Mouse (Mus musculus): ENCODE results near the gene Lcn11. TPM values are rescaled to one million over a fixed set of nuclear protein-coding genes. Genes with fewer than 3 reads are reported as not detected.

Gene Lcn11
- polyA plus RNA-seq, 1 experiment from 2014 or later = not detected

DNA sequence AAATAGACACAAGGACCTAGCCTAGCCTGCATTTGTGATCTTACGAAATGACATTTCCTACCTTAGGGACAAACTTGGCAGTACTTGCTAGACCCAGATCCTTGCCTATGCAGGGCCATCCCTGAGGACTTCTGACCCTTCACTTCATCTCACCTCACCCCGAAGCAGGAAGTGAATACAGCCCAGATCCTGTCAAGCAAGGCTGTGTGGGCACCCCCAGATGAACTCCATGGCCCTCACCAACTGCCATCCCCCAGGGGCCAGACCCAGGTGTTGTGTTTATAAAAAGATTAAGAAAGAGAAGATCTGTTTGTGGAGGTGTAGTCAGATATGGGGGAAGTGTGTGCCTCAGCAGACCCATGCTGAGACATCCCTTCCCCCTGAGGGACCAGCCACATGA, 2.2 kb upstream of the Lcn11 start:
- Histone ChIP-seq H3K36me3 (ENCODE audit: control insufficient read depth, insufficient read depth, low read length) (no peaks in the 10 kb centered on the region), H3K4me1 (ENCODE audit: control insufficient read depth, insufficient read depth, low read length) (no peaks in the 10 kb centered on the region), H3K9me3 (replicated peaks; ENCODE audit: control insufficient read depth, low read length) (no peaks in the 10 kb centered on the region), H3K4me3 (replicated peaks; ENCODE audit: low read length) (no peak overlapping the region), H3K27me3 (ENCODE audit: control insufficient read depth, insufficient read depth, low read length) (no peaks in the 10 kb centered on the region), H3K4me2 (ENCODE audit: low read depth, low read length) (no peak overlapping the region), H3K27ac (ENCODE audit: low read length) (no peak overlapping the region), H3K9ac (ENCODE audit: low read length) (no peak overlapping the region)
- 76% methylated on average over 2 of the region's 2 CpGs for WGBS
- ATAC-seq (ENCODE audit: insufficient read depth, low FRiP score) = no peak

DNA sequence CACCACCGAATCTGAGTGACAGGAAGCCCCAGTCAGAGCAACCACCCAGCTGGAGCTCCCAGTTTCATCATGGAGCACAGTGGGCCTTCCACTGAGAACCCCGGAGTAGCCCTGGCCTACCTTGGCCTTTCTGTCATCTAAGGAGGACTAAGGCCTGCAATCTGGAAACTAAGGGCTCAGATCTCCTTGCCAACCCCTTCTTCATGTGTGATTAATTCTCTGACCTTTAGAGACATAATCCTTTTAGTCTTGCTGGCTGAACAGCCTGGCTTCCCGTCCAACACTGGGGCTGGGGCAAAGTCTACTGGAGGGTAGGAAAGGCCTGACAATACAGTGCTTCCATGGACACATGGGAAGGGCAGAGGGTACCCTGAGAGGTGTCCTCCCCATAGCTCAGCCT, 826 bp upstream of the Lcn11 start:
- ATAC-seq (ENCODE audit: insufficient read depth, low FRiP score) = no peak
- H3K27ac ChIP-seq (ENCODE audit: low read length) = no peak overlapping the region
- WGBS = 62% methylated on average over 3 of the region's 3 CpGs

GRCm38 (mm10) chr2:25779076-25779475, 2.3 kb downstream of the Lcn11 start:
- WGBS = 85% methylated on average over 9 of the region's 9 CpGs

More for the DNA sequence above, 826 bp upstream of the Lcn11 start:
- Histone ChIP-seq H3K4me1 (ENCODE audit: control insufficient read depth, insufficient read depth, low read length) (no peaks in the 10 kb centered on the region), H3K9ac (ENCODE audit: low read length) (no peak overlapping the region), H3K36me3 (ENCODE audit: control insufficient read depth, insufficient read depth, low read length) (no peaks in the 10 kb centered on the region), H3K4me3 (replicated peaks; ENCODE audit: low read length) (no peak overlapping the region), H3K27me3 (ENCODE audit: control insufficient read depth, insufficient read depth, low read length) (no peaks in the 10 kb centered on the region), H3K9me3 (replicated peaks; ENCODE audit: control insufficient read depth, low read length) (no peaks in the 10 kb centered on the region), H3K4me2 (ENCODE audit: low read depth, low read length) (no peak overlapping the region)

GRCm38 (mm10) chr2:25780921-25781320, 4.1 kb downstream of the Lcn11 start:
- no peak overlapping the region for H3K27ac ChIP-seq (ENCODE audit: low read length)
- H3K4me3 ChIP-seq (replicated peaks; ENCODE audit: low read length) = no peak overlapping the region
- no peaks in the 10 kb centered on the region for H3K4me1 ChIP-seq (ENCODE audit: control insufficient read depth, insufficient read depth, low read length)
- WGBS = 29% methylated on average over 4 of the region's 4 CpGs
- no peaks in the 10 kb centered on the region for H3K9me3 ChIP-seq (replicated peaks; ENCODE audit: control insufficient read depth, low read length)
- ATAC-seq (ENCODE audit: insufficient read depth, low FRiP score) = no peak
- no peaks in the 10 kb centered on the region for H3K27me3 ChIP-seq (ENCODE audit: control insufficient read depth, insufficient read depth, low read length)
- H3K4me2 ChIP-seq (ENCODE audit: low read depth, low read length) = no peak overlapping the region
- no peak overlapping the region for H3K9ac ChIP-seq (ENCODE audit: low read length)
- H3K36me3 ChIP-seq (ENCODE audit: control insufficient read depth, insufficient read depth, low read length) = no peaks in the 10 kb centered on the region

More at GRCm38 (mm10) chr2:25779076-25779475, 2.3 kb downstream of the Lcn11 start:
- ATAC-seq (ENCODE audit: insufficient read depth, low FRiP score) = no peak
- no peaks in the 10 kb centered on the region for H3K9me3 ChIP-seq (replicated peaks; ENCODE audit: control insufficient read depth, low read length)
- H3K27me3 ChIP-seq (ENCODE audit: control insufficient read depth, insufficient read depth, low read length) = no peaks in the 10 kb centered on the region
- no peak overlapping the region for H3K4me2 ChIP-seq (ENCODE audit: low read depth, low read length)
- no peak overlapping the region for H3K9ac ChIP-seq (ENCODE audit: low read length)
- no peaks in the 10 kb centered on the region for H3K4me1 ChIP-seq (ENCODE audit: control insufficient read depth, insufficient read depth, low read length)
- H3K36me3 ChIP-seq (ENCODE audit: control insufficient read depth, insufficient read depth, low read length) = no peaks in the 10 kb centered on the region
- no peak overlapping the region for H3K27ac ChIP-seq (ENCODE audit: low read length)
- H3K4me3 ChIP-seq (replicated peaks; ENCODE audit: low read length) = no peak overlapping the region

GRCm38 (mm10) chr2:25781957-25782356, 5.1 kb downstream of the Lcn11 start, which contains the start of gene Gm13539:
Gene Gm13539, plus strand, starts transcription at chr2:25782257.
- Histone ChIP-seq H3K4me3 (replicated peaks; ENCODE audit: low read length) (no peak within 1 kb of the TSS), H3K9me3 (replicated peaks; ENCODE audit: control insufficient read depth, low read length) (no peaks in the 10 kb centered on the region), H3K9ac (ENCODE audit: low read length) (no peak within 1 kb of the TSS), H3K27ac (ENCODE audit: low read length) (no peak within 1 kb of the TSS), H3K4me2 (ENCODE audit: low read depth, low read length) (no peak within 1 kb of the TSS), H3K36me3 (ENCODE audit: control insufficient read depth, insufficient read depth, low read length) (no peaks in the 10 kb centered on the region), H3K27me3 (ENCODE audit: control insufficient read depth, insufficient read depth, low read length) (no peaks in the 10 kb centered on the region), H3K4me1 (ENCODE audit: control insufficient read depth, insufficient read depth, low read length) (no peaks in the 10 kb centered on the region)
- ATAC-seq (ENCODE audit: insufficient read depth, low FRiP score) = no peak
- 85% methylated on average over 3 of the region's 3 CpGs for WGBS

DNA sequence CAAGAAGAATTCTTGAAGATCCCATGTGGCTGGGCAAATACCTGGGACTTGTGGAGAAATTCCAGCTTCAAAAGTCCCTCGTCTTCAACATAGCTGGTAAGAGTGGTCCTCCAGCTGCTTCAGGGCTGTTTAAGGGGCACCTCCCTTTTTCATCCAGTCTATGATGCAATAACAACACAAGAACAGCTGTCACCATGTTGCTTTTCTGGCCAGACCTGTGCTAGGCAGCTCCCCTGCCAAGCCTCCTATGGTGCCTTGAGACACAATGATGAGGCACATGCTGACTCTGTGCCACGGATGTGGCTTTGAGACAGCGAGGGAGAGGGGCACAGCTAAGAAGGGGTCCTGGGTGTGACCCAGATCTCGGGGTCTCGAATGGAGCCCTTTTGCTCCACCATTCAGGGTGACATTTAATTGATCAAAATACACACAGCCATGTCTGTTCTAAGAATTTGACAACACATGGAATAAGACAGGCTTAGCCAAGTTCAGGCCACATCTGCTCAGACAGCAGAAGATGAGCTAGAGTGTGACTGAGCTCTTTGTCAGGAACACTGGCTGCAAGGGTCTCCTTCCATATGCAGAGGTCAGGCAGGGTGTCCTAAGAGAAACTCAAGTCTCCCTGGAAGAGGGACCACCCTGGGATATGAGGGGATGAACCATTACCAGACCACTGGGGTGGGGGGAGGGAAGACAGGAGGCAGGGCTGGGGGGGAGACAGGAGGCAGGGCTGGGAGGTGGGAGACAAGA, 8.9 kb downstream of the Lcn11 start:
- Histone ChIP-seq H3K9ac (ENCODE audit: low read length) (no peak overlapping the region), H3K4me1 (ENCODE audit: control insufficient read depth, insufficient read depth, low read length) (no peaks in the 10 kb centered on the region), H3K9me3 (replicated peaks; ENCODE audit: control insufficient read depth, low read length) (no peaks in the 10 kb centered on the region), H3K36me3 (ENCODE audit: control insufficient read depth, insufficient read depth, low read length) (no peaks in the 10 kb centered on the region), H3K27ac (ENCODE audit: low read length) (no peak overlapping the region), H3K4me2 (ENCODE audit: low read depth, low read length) (no peak overlapping the region), H3K27me3 (ENCODE audit: control insufficient read depth, insufficient read depth, low read length) (no peaks in the 10 kb centered on the region), H3K4me3 (replicated peaks; ENCODE audit: low read length) (no peak overlapping the region)
- ATAC-seq (ENCODE audit: insufficient read depth, low FRiP score) = no peak
- WGBS = 60% methylated on average over 5 of the region's 5 CpGs

- H3K4me2 ChIP-seq (ENCODE audit: low read depth, low read length) = no peak overlapping the region
- no peak overlapping the region for H3K9ac ChIP-seq (ENCODE audit: low read length)
- H3K4me3 ChIP-seq (replicated peaks; ENCODE audit: low read length) = no peak overlapping the region
- ATAC-seq (ENCODE audit: insufficient read depth, low FRiP score) = no peak
- H3K27ac ChIP-seq (ENCODE audit: low read length) = no peak overlapping the region
- H3K36me3 ChIP-seq (ENCODE audit: control insufficient read depth, insufficient read depth, low read length) = no peaks in the 10 kb centered on the region
- 78% methylated on average over 3 of the region's 3 CpGs for WGBS
- no peaks in the 10 kb centered on the region for H3K4me1 ChIP-seq (ENCODE audit: control insufficient read depth, insufficient read depth, low read length)
- H3K9me3 ChIP-seq (replicated peaks; ENCODE audit: control insufficient read depth, low read length) = no peaks in the 10 kb centered on the region
- H3K27me3 ChIP-seq (ENCODE audit: control insufficient read depth, insufficient read depth, low read length) = no peaks in the 10 kb centered on the region
These were observed 12.3 kb downstream of the Lcn11 start for GRCm38 (mm10) chr2:25789092-25789491.

DNA sequence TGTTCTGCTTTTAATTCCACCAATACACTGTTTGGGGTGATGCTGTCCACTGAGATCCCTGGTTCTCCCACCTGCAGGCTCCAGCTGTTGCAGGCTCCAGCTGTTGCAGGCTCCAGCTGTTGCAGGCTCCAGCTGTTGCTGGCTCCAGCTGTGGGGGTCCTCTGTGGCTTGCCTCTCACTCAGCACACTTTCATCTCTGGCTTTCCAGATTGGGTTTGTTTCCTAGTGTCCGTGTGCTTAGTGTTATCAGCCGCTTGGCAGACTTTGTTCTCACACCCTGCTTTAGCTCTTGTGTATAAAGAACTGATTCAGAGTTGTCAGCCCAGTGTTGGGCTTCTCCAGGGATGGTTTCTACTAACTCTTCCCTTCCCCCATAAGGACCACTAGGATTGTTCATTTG, 20.8 kb downstream of the Lcn11 start:
- Histone ChIP-seq H3K9me3 (replicated peaks; ENCODE audit: control insufficient read depth, low read length) (no peaks in the 10 kb centered on the region), H3K27me3 (ENCODE audit: control insufficient read depth, insufficient read depth, low read length) (no peaks in the 10 kb centered on the region), H3K9ac (ENCODE audit: low read length) (no peak overlapping the region), H3K4me2 (ENCODE audit: low read depth, low read length) (no peak overlapping the region), H3K4me3 (replicated peaks; ENCODE audit: low read length) (no peak overlapping the region), H3K27ac (ENCODE audit: low read length) (no peak overlapping the region), H3K36me3 (ENCODE audit: control insufficient read depth, insufficient read depth, low read length) (no peaks in the 10 kb centered on the region), H3K4me1 (ENCODE audit: control insufficient read depth, insufficient read depth, low read length) (no peaks in the 10 kb centered on the region)
- ATAC-seq (ENCODE audit: insufficient read depth, low FRiP score) = no peak
- WGBS = 15% methylated on average over 2 of the region's 2 CpGs

GRCm38 (mm10) chr2:25798065-25798464, 21.2 kb downstream of the Lcn11 start:
- Histone ChIP-seq H3K9me3 (replicated peaks; ENCODE audit: control insufficient read depth, low read length) (no peaks in the 10 kb centered on the region), H3K27ac (ENCODE audit: low read length) (no peak overlapping the region), H3K4me1 (ENCODE audit: control insufficient read depth, insufficient read depth, low read length) (no peaks in the 10 kb centered on the region), H3K36me3 (ENCODE audit: control insufficient read depth, insufficient read depth, low read length) (no peaks in the 10 kb centered on the region), H3K4me2 (ENCODE audit: low read depth, low read length) (no peak overlapping the region), H3K27me3 (ENCODE audit: control insufficient read depth, insufficient read depth, low read length) (no peaks in the 10 kb centered on the region), H3K4me3 (replicated peaks; ENCODE audit: low read length) (no peak overlapping the region), H3K9ac (ENCODE audit: low read length) (no peak overlapping the region)
- ATAC-seq (ENCODE audit: insufficient read depth, low FRiP score) = no peak
- WGBS = 48% methylated on average over 5 of the region's 5 CpGs
